ENCODE assay signal across 18 mouse cellular contexts in genomic region chr6:138956461-138957072, GRCm38 (mm10).
"Had no signal": no experiment of that assay in that cellular context is flagged by ENCODE, and none has a peak within 500 bp of the region (broad histone marks: within the 10 kb centered on the region; RNA-seq: fewer than 3 reads in every experiment).

No protein-coding gene starts in this region.

- H3K27me3 ChIP-seq: limb, embryonic 13.5 days; liver, embryonic 12.5 days; liver, embryonic 15.5 days; lung, embryonic 15.5 days; megakaryocyte, embryonic 14.5 days; midbrain, embryonic 12.5 days had no signal

- H3K36me3 ChIP-seq: limb, embryonic 10.5 days; limb, embryonic 13.5 days; liver, embryonic 12.5 days; liver, embryonic 15.5 days; lung, embryonic 15.5 days; midbrain, embryonic 12.5 days had no signal

- H3K4me1 ChIP-seq: limb, embryonic 10.5 days; limb, embryonic 13.5 days; liver, embryonic 12.5 days; liver, embryonic 15.5 days; lung, embryonic 15.5 days; megakaryocyte, embryonic 14.5 days; midbrain, embryonic 12.5 days had no signal

- H3K27ac ChIP-seq: kidney, postnatal 0 days; layer of hippocampus, adult 2 months; limb, embryonic 10.5 days; limb, embryonic 13.5 days; liver, embryonic 12.5 days; liver, embryonic 15.5 days; lung, embryonic 15.5 days; macrophage; midbrain, embryonic 12.5 days had no signal

- H3K9ac ChIP-seq: limb, embryonic 13.5 days; liver, embryonic 12.5 days; liver, embryonic 15.5 days; lung, embryonic 15.5 days; midbrain, embryonic 12.5 days had no signal

- H3K9me3 ChIP-seq: limb, embryonic 10.5 days; limb, embryonic 13.5 days; liver, embryonic 15.5 days; lung, embryonic 15.5 days; midbrain, embryonic 12.5 days had no signal

- DNase-seq: kidney, adult 2 months; kidney, postnatal 25 days; layer of hippocampus, adult 9-11 months; liver; lung, adult 18-20 months; lung, postnatal 10 days; thymus, adult 18-20 months; thymus, postnatal 36 days had no signal

- H3K4me3 ChIP-seq: layer of hippocampus, adult 2 months; limb, embryonic 10.5 days; limb, embryonic 13.5 days; liver, embryonic 12.5 days; liver, embryonic 15.5 days; lung, embryonic 15.5 days; megakaryocyte, embryonic 14.5 days; midbrain, embryonic 12.5 days had no signal
